Mouse (Mus musculus) right cerebral cortex, adult 2 months (tissue): Measurements from ENCODE around the gene Cdc42ep1.
A peak's percentile ranks its signal among the peaks of the same experiment; 100 is the strongest.
"Not testable (repeated sequence)": the region's sequence is repeated elsewhere in the genome, so short reads cannot be mapped to it uniquely, and the experiment has no call there.

ENCODE experiments used
- DNase-seq, 2 experiments: peaks; one replicate each; pipeline ENCODE4 v3.0.0; 2021 to 2022; ENCODE audit warnings: low spot score in 2 of 2

Cdc42ep1 gene

GRCm38 (mm10) chr15:78829636-78830035, 12.8 kb upstream of the Cdc42ep1 start:
- no peak for DNase-seq

GRCm38 (mm10) chr15:78830742-78831719, 11.4 kb upstream of the Cdc42ep1 start:
- DNase-seq, result no peak

GRCm38 (mm10) chr15:78831720-78832657, 10.4 kb upstream of the Cdc42ep1 start:
- DNase-seq, result no peak

GRCm38 (mm10) chr15:78832701-78833123, 9.7 kb upstream of the Cdc42ep1 start:
- peak; percentile 27 to 70 for DNase-seq

GRCm38 (mm10) chr15:78833582-78833981, 8.8 kb upstream of the Cdc42ep1 start:
- DNase-seq, result no peak

GRCm38 (mm10) chr15:78834233-78835005, 8.0 kb upstream of the Cdc42ep1 start:
- no peak for DNase-seq

GRCm38 (mm10) chr15:78835200-78836085, 7.0 kb upstream of the Cdc42ep1 start:
- DNase-seq, result no peak

GRCm38 (mm10) chr15:78836086-78836621, 6.3 kb upstream of the Cdc42ep1 start:
- DNase-seq, result no peak

- no peak for DNase-seq
Observed at GRCm38 (mm10) chr15:78839744-78840143, 2.7 kb upstream of the Cdc42ep1 start.

- DNase-seq, result no peak
Observed at GRCm38 (mm10) chr15:78840241-78840640, 2.2 kb upstream of the Cdc42ep1 start.

GRCm38 (mm10) chr15:78840751-78841150, 1.7 kb upstream of the Cdc42ep1 start:
- DNase-seq, result no peak

GRCm38 (mm10) chr15:78841161-78841790, 1.1 kb upstream of the Cdc42ep1 start:
- no peak for DNase-seq

- DNase-seq, result no peak
Observed at GRCm38 (mm10) chr15:78843581-78844469, 1.4 kb downstream of the Cdc42ep1 start.

- DNase-seq, result no peak
Observed at GRCm38 (mm10) chr15:78844791-78845190, 2.4 kb downstream of the Cdc42ep1 start.

- no peak for DNase-seq
Observed at GRCm38 (mm10) chr15:78845321-78845720, 2.9 kb downstream of the Cdc42ep1 start.

- no peak for DNase-seq
Observed at GRCm38 (mm10) chr15:78845867-78846266, 3.4 kb downstream of the Cdc42ep1 start.

- no peak for DNase-seq
Observed at GRCm38 (mm10) chr15:78846352-78846751, 3.9 kb downstream of the Cdc42ep1 start.

- DNase-seq, result not testable (repeated sequence)
Observed at GRCm38 (mm10) chr15:78846805-78847204, 4.4 kb downstream of the Cdc42ep1 start.

- peak; percentile 83 to 88 for DNase-seq
Observed at GRCm38 (mm10) chr15:78848467-78848866, 6.0 kb downstream of the Cdc42ep1 start.
